Mouse (Mus musculus) E14TG2a.4 (cell line): ENCODE results near the gene Map7.

ENCODE experiments used
- CTCF ChIP-seq: conservative IDR thresholded peaks from 2 replicates; pipeline ENCODE4 v1.5.1; 2014; ENCODE audit warnings: low read length
- POU5F1 ChIP-seq: IDR thresholded peaks from 2 replicates; pipeline ENCODE4 v1.6.1; 2014; ENCODE audit warnings: low read length, borderline replicate concordance

DNA sequence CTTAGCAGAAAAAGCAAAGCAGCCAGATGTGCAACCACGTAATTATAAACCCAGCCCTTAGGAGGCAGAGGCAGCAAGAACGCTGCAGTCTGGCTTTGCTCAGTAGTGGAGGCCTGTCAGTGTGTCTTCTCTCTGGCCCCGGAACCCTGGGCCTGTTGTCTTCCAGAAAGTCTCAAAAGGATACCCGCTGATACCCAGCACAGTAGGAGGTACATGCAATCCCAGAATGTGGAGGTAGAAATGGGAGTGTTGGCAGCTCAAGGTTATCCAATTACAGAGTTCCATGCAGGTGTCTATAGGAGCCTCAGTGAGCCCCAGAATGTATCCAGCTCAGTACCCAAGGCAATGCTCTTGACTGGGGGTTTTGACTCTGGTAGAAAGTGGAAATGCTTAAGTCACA is 73.7 kb downstream of the Map7 start:
- no peak for TF ChIP-seq CTCF
- TF ChIP-seq POU5F1: no peak
